Mouse (Mus musculus) CH12.LX (cell line): Measurements from ENCODE around the gene Ash1l. TPM values are rescaled to one million over a fixed set of nuclear protein-coding genes. Genes with fewer than 3 reads are reported as not detected.

Source experiments
- DNase-seq: peaks from one replicate; pipeline ENCODE4 v3.0.0-alpha.2; 2013; ENCODE audit errors: extremely low read depth
- H3K27ac ChIP-seq: 2 replicates; pipeline ENCODE4 v1.5.1; 2012; ENCODE audit warnings: low read depth, mild to moderate bottlenecking, control low read depth, moderate library complexity; ENCODE audit not compliant: insufficient read depth
- H3K27me3 ChIP-seq: replicated peaks from 2 replicates; pipeline ENCODE3; 2012; ENCODE audit warnings: inconsistent platforms
- H3K36me3 ChIP-seq, 2 experiments: replicated peaks in 1 of 2; 2 replicates each; pipeline versions ENCODE3 to v1.6.1; 2012; ENCODE audit warnings: inconsistent platforms in 1 of 2, low read length in 1 of 2, mild to moderate bottlenecking in 1 of 2, mixed read lengths in 1 of 2, moderate library complexity in 1 of 2; ENCODE audit not compliant: control insufficient read depth in 1 of 2, insufficient read depth in 1 of 2
- H3K4me1 ChIP-seq, 2 experiments: 2 replicates each; pipeline ENCODE4 v1.6.1; 2012; ENCODE audit warnings: inconsistent platforms in 1 of 2, moderate library complexity in 1 of 2; ENCODE audit not compliant: insufficient read depth in 2 of 2, control insufficient read depth in 1 of 2
- H3K4me2 ChIP-seq: 2 replicates; pipeline ENCODE4 v1.6.1; 2012; ENCODE audit warnings: low read depth, mild to moderate bottlenecking, control low read depth; ENCODE audit not compliant: poor library complexity, insufficient read depth, severe bottlenecking
- H3K4me3 ChIP-seq, 3 experiments: fragments of 150-350 bp in 1 of 3; sonication (generic) in 1 of 3; replicated peaks in 1 of 3; 2 replicates each; pipeline versions ENCODE3 to v1.5.1; 2011 to 2012; ENCODE audit warnings: low read depth in 2 of 3, low read length in 2 of 3, mild to moderate bottlenecking in 2 of 3, moderate library complexity in 2 of 3, control low read depth in 1 of 3, improper control_type of control experiment in 1 of 3, inconsistent platforms in 1 of 3, mixed read lengths in 1 of 3; ENCODE audit not compliant: poor library complexity in 1 of 3
- H3K79me2 ChIP-seq: replicated peaks from 2 replicates; pipeline ENCODE4 v1.6.1; 2012; ENCODE audit warnings: mild to moderate bottlenecking, moderate library complexity; ENCODE audit not compliant: control insufficient read depth, poor library complexity, insufficient read depth, severe bottlenecking; ENCODE audit errors: extremely low read depth
- H3K9ac ChIP-seq: 2 replicates; pipeline ENCODE4 v1.6.1; 2012; ENCODE audit warnings: low read depth, mild to moderate bottlenecking, control low read depth, moderate library complexity; ENCODE audit not compliant: insufficient read depth
- H3K9me3 ChIP-seq: replicated peaks from 2 replicates; pipeline ENCODE3; 2012; ENCODE audit warnings: low read length, inconsistent platforms, mixed read lengths
- CTCF ChIP-seq, 2 experiments: IDR thresholded peaks in 1 of 2; conservative IDR thresholded peaks in 1 of 2; 2 replicates each; pipeline ENCODE4 v1.5.1; 2011 to 2012; ENCODE audit warnings: low read depth in 2 of 2, low read length in 2 of 2, improper control_type of control experiment in 1 of 2, inconsistent platforms in 1 of 2, mild to moderate bottlenecking in 1 of 2, moderate library complexity in 1 of 2
- E2F4 ChIP-seq: IDR thresholded peaks from 2 replicates; pipeline ENCODE4 v1.6.1; 2011; ENCODE audit warnings: low read depth, low read length, improper control_type of control experiment; ENCODE audit not compliant: insufficient replicate concordance
- EP300 ChIP-seq: IDR thresholded peaks from 2 replicates; pipeline ENCODE4 v1.6.1; 2011; ENCODE audit warnings: low read length, improper control_type of control experiment
- ETS1 ChIP-seq: conservative IDR thresholded peaks from 2 replicates; pipeline ENCODE4 v1.6.1; 2012; ENCODE audit warnings: low read depth, mild to moderate bottlenecking, inconsistent platforms, low read length, improper control_type of control experiment, moderate library complexity
- IRF4 ChIP-seq: IDR thresholded peaks from 2 replicates; pipeline ENCODE4 v1.6.1; 2014; ENCODE audit warnings: low read depth, mild to moderate bottlenecking, inconsistent platforms, low read length, improper control_type of control experiment
- JUN ChIP-seq: IDR thresholded peaks from 2 replicates; pipeline ENCODE4 v1.6.1; 2011; ENCODE audit warnings: low read depth, mild to moderate bottlenecking, low read length, improper control_type of control experiment, moderate library complexity; ENCODE audit not compliant: insufficient read depth
- JUND ChIP-seq: conservative IDR thresholded peaks from 2 replicates; pipeline ENCODE4 v1.6.1; 2011; ENCODE audit warnings: low read depth, low read length, improper control_type of control experiment
- KAT2A ChIP-seq: IDR thresholded peaks from 2 replicates; pipeline ENCODE4 v1.6.1; 2012; ENCODE audit warnings: low read length, improper control_type of control experiment, inconsistent platforms; ENCODE audit not compliant: insufficient replicate concordance
- MAX ChIP-seq: IDR thresholded peaks from 2 replicates; pipeline ENCODE4 v1.6.1; 2011; ENCODE audit warnings: low read length, improper control_type of control experiment
- MAZ ChIP-seq: IDR thresholded peaks from 2 replicates; pipeline ENCODE4 v1.6.1; 2012; ENCODE audit warnings: low read depth, mild to moderate bottlenecking, inconsistent platforms, low read length, improper control_type of control experiment, moderate library complexity
- MXI1 ChIP-seq: IDR thresholded peaks from 2 replicates; pipeline ENCODE4 v1.6.1; 2011; ENCODE audit warnings: mild to moderate bottlenecking, low read depth, low read length, improper control_type of control experiment
- POLR2A ChIP-seq: IDR thresholded peaks from 2 replicates; pipeline ENCODE4 v1.6.1; 2011; ENCODE audit warnings: low read depth, mild to moderate bottlenecking, improper control_type of control experiment, low read length
- RAD21 ChIP-seq: IDR thresholded peaks from 2 replicates; pipeline ENCODE4 v1.6.1; 2011; ENCODE audit warnings: low read depth, mild to moderate bottlenecking, low read length, improper control_type of control experiment, moderate library complexity
- RCOR1 ChIP-seq: conservative IDR thresholded peaks from 2 replicates; pipeline ENCODE4 v1.6.1; 2012; ENCODE audit warnings: low read depth, mild to moderate bottlenecking, inconsistent platforms, low read length, improper control_type of control experiment
- SIN3A ChIP-seq: IDR thresholded peaks from 2 replicates; pipeline ENCODE4 v1.6.1; 2012; ENCODE audit warnings: low read length, improper control_type of control experiment, inconsistent platforms
- TBP ChIP-seq: conservative IDR thresholded peaks from 2 replicates; pipeline ENCODE4 v1.6.1; 2011; ENCODE audit warnings: low read depth, low read length, improper control_type of control experiment
- TCF12 ChIP-seq: IDR thresholded peaks from 2 replicates; pipeline ENCODE4 v1.6.1; 2014; ENCODE audit warnings: low read depth, mild to moderate bottlenecking, inconsistent platforms, low read length, improper control_type of control experiment
- UBTF ChIP-seq: IDR thresholded peaks from 2 replicates; pipeline ENCODE4 v1.6.1; 2012; ENCODE audit warnings: low read depth, mild to moderate bottlenecking, inconsistent platforms, low read length, improper control_type of control experiment, moderate library complexity
- ZC3H11A ChIP-seq: IDR thresholded peaks from 2 replicates; pipeline ENCODE4 v1.6.1; 2012; ENCODE audit warnings: low read depth, mild to moderate bottlenecking, inconsistent platforms, low read length, improper control_type of control experiment
- ZKSCAN1 ChIP-seq: IDR thresholded peaks from 2 replicates; pipeline ENCODE4 v1.6.1; 2012; ENCODE audit warnings: low read depth, inconsistent platforms, low read length, improper control_type of control experiment, borderline replicate concordance
- ZMIZ1 ChIP-seq: IDR thresholded peaks from 2 replicates; pipeline ENCODE4 v1.6.1; 2012; ENCODE audit warnings: low read depth, mild to moderate bottlenecking, inconsistent platforms, low read length, improper control_type of control experiment
- dilution Hi-C: fragments of 300-500 bp; cut with MboI; formaldehyde crosslinking; loops from 2 replicates; pipeline ENCODE4 v1.14.3; 2020; ENCODE audit warnings: low sequenced_read_pairs; ENCODE audit not compliant: extremely low pct_unique_long_range_greater_than_20kb, extremely low pct_ligation_motif_present
- in situ Hi-C: fragments of 300-500 bp; cut with MboI; formaldehyde crosslinking; loops from 3 replicates; pipeline ENCODE4 v1.14.3; 2019; ENCODE audit warnings: low sequenced_read_pairs, low pct_ligation_motif_present, low pct_unique_long_range_greater_than_20kb, mixed read lengths
- polyA plus RNA-seq: library from polyadenylated mRNA; unstranded; fragments of >175 nt; gene quantifications from 2 replicates; pipeline ENCODE4 v1.2.1, GENCODE M21; 2012; ENCODE audit warnings: low read depth; ENCODE audit not compliant: insufficient read length
- total RNA-seq, 2 experiments: library from RNA; depleted of rRNA; stranded (reverse); fragments of 300-350 nt in 1 of 2; fragments of >200 nt in 1 of 2; gene quantifications; 2 replicates each; pipeline ENCODE4 v1.2.3; 2012 to 2014

Gene Ash1l
- total and polyA plus RNA-seq, 3 experiments: 2.9 to 9.7 (median 5.8) TPM

GRCm38 (mm10) chr3:88905209-88905608, 45.2 kb upstream of the Ash1l start:
- H3K9me3 ChIP-seq: no peaks in the 10 kb centered on the region
- no peak overlapping the region for H3K27ac ChIP-seq
- no peak overlapping the region for H3K4me2 ChIP-seq
- no peaks in the 10 kb centered on the region for H3K79me2 ChIP-seq
- H3K4me3 ChIP-seq: no peak overlapping the region
- in situ Hi-C loops: loop anchor here (10.0 kb wide), 1 partner anchor 50 kb away; no protein-coding TSS in a partner anchor
- H3K27me3 ChIP-seq: no peaks in the 10 kb centered on the region
- TF ChIP-seq EP300: no peak
- no peak for TF ChIP-seq IRF4
- TF ChIP-seq RAD21: no peak
- no peak for TF ChIP-seq MAZ
- TF ChIP-seq KAT2A: no peak
- no peak for TF ChIP-seq POLR2A
- no peak for TF ChIP-seq ZMIZ1
- TF ChIP-seq JUND: no peak
- TF ChIP-seq ZC3H11A: no peak
- TF ChIP-seq ZKSCAN1: no peak
- no peak for TF ChIP-seq ETS1
- no peak for DNase-seq
- dilution Hi-C loops: no loop called here
- no peaks in the 10 kb centered on the region for H3K4me1 ChIP-seq
- no peak overlapping the region for H3K9ac ChIP-seq
- H3K36me3 ChIP-seq: peaks cover 78 to 96% of the 10 kb centered on the region in 2 experiments

- in situ Hi-C loops (loop anchor here (10.0 kb wide), 1 partner anchor 51 kb away; no protein-coding TSS in a partner anchor), dilution Hi-C loops (no loop called here)
- no peak for DNase-seq
- Histone ChIP-seq H3K27me3 (no peaks in the 10 kb centered on the region), H3K9ac (no peak overlapping the region), H3K4me3 (no peak overlapping the region), H3K4me2 (no peak overlapping the region), H3K4me1 (no peaks in the 10 kb centered on the region), H3K27ac (no peak overlapping the region), H3K36me3 (peaks cover 80 to 97% of the 10 kb centered on the region in 2 experiments), H3K9me3 (no peaks in the 10 kb centered on the region), H3K79me2 (no peaks in the 10 kb centered on the region)
- TF ChIP-seq SIN3A (no peak), ZMIZ1 (0 out of 2 replicates have a peak, but pooled peaks have one; percentile 31)
Observed at GRCm38 (mm10) chr3:88905741-88906140, 44.7 kb upstream of the Ash1l start.

GRCm38 (mm10) chr3:88906393-88907159, 43.8 kb upstream of the Ash1l start:
- H3K79me2 ChIP-seq: no peaks in the 10 kb centered on the region
- peaks cover 83 to 98% of the 10 kb centered on the region in 2 experiments for H3K36me3 ChIP-seq
- no peaks in the 10 kb centered on the region for H3K27me3 ChIP-seq
- H3K9ac ChIP-seq: no peak overlapping the region
- H3K27ac ChIP-seq: no peak overlapping the region
- in situ Hi-C loops: loop anchor here (10.0 kb wide), 1 partner anchor 52 kb away; no protein-coding TSS in a partner anchor
- H3K9me3 ChIP-seq: no peaks in the 10 kb centered on the region
- dilution Hi-C loops: no loop called here
- TF ChIP-seq TCF12: no peak
- no peak for TF ChIP-seq ZC3H11A
- TF ChIP-seq MXI1: no peak
- no peak for TF ChIP-seq UBTF
- TF ChIP-seq MAX: no peak
- TF ChIP-seq IRF4: no peak
- TF ChIP-seq TBP: no peak
- no peak for TF ChIP-seq RCOR1
- TF ChIP-seq ZMIZ1: no peak
- no peak for TF ChIP-seq JUN
- TF ChIP-seq POLR2A: no peak
- TF ChIP-seq E2F4: no peak
- TF ChIP-seq CTCF (conservative IDR thresholded peaks at IDR 0.05 in 1 of 2, IDR thresholded peaks at IDR 0.05 in 1 of 2; ENCODE audit: low read depth in 2 of 2, low read length in 2 of 2): no peak
- TF ChIP-seq ETS1: no peak
- TF ChIP-seq, all 38 proteins: peak for 0
- Histone ChIP-seq H3K4me1 (no peaks in the 10 kb centered on the region), H3K4me2 (no peak overlapping the region), H3K4me3 (no peak overlapping the region)
- no peak for DNase-seq
